8 mouse cellular contexts compared by ENCODE assay signal in the genomic region with DNA sequence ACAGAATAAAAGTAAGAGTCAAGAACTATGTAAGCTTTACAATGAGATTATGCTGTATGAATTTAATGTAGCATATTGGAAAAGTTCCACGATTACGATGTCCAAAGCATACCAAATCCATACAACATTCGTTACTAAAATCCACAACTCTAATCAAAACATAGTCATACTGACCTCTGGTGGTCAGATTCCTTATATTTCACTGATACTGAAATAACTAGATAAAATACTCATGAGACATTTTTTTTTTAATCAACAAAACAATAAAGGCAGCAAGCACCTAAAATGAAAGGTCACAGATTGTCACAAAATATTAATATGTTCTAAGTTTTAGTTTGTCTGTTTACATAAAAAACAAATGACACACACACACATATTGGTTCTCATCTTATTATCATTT. TPM values are rescaled to one million over a fixed set of nuclear protein-coding genes. Genes with fewer than 3 reads are reported as not detected.
DNase-seq lines count a peak whose midpoint lies in the region; ATAC-seq and TF ChIP-seq lines count a peak whose summit lies in the region.

No protein-coding gene starts in this region.

- no peak for TF ChIP-seq POLR2A in cortical plate, adult 2 months (IDR thresholded peaks at IDR 0.05; ENCODE audit: extremely low read depth, insufficient read depth, low read length)
- TF ChIP-seq POLR2A in myocyte (IDR thresholded peaks at IDR 0.05; ENCODE audit: insufficient read length, low read depth): no peak

- no peak overlapping the region for H3K9ac ChIP-seq in intestine, embryonic 14.5 days (ENCODE audit: low read length)

- H3ac ChIP-seq in myocyte (ENCODE audit: control insufficient read depth, insufficient read length): no peak overlapping the region

- H3K79me2 ChIP-seq in myocyte (ENCODE audit: control insufficient read depth, insufficient read depth): peaks cover 14% of the 10 kb centered on the region

- no peak for TF ChIP-seq CTCF in cortical plate, adult 2 months (IDR thresholded peaks at IDR 0.05; ENCODE audit: extremely low read depth, insufficient read depth, low read length)

- peak overlapping the region; percentile 61; the same call in 1 of the 2 replicates for H3K4me3 ChIP-seq in cortical plate, adult 2 months (ENCODE audit: insufficient read depth, low read length)
- H3K4me3 ChIP-seq in intestine, embryonic 14.5 days (ENCODE audit: low read depth, low read length): no peak overlapping the region
- H3K4me3 ChIP-seq in myocyte: peak overlapping the region; percentile 78

- peaks cover 11% of the 10 kb centered on the region; the same call in 1 of the 2 replicates for H3K36me3 ChIP-seq in intestine, embryonic 14.5 days (ENCODE audit: control insufficient read depth, insufficient read depth, low read length)
- H3K36me3 ChIP-seq in myocyte (ENCODE audit: control insufficient read depth, insufficient read depth): no peaks in the 10 kb centered on the region

- peak overlapping the region; percentile 75 for H3K4me2 ChIP-seq in intestine, embryonic 14.5 days (ENCODE audit: low read length)
- peak overlapping the region; percentile 97 for H3K4me2 ChIP-seq in myocyte (ENCODE audit: low read depth)

- H3K27me3 ChIP-seq in intestine, embryonic 14.5 days (replicated peaks; ENCODE audit: control insufficient read depth, insufficient read depth, low read length): no peaks in the 10 kb centered on the region
- no peaks in the 10 kb centered on the region for H3K27me3 ChIP-seq in myocyte (ENCODE audit: control insufficient read depth, insufficient read depth, insufficient read length)

- H3K4me1 ChIP-seq in cortical plate, adult 2 months (ENCODE audit: control insufficient read depth, insufficient read depth, low read length): peaks cover 1% of the 10 kb centered on the region; the same call in 1 of the 2 replicates
- peaks cover 9% of the 10 kb centered on the region for H3K4me1 ChIP-seq in intestine, embryonic 14.5 days (replicated peaks; ENCODE audit: control insufficient read depth, insufficient read depth, low read length)

- no peak for ATAC-seq in intestine, embryonic 14.5 days (replicated peaks; ENCODE audit: low FRiP score, low TSS enrichment, low read depth)
- no peak for ATAC-seq in frontal cortex, adult (ENCODE audit: low TSS enrichment)

- no peaks in the 10 kb centered on the region for H3K9me3 ChIP-seq in intestine, embryonic 14.5 days (ENCODE audit: control insufficient read depth, low read length)

- peak; percentile 13 for DNase-seq in gastrocnemius, adult 18-20 months (ENCODE audit: low spot score)
- no peak for DNase-seq in gastrocnemius, postnatal 10 days
- peak; percentile 81 for DNase-seq in 416B (ENCODE audit: low read depth)
- no peak for DNase-seq in intestine, embryonic 14.5 days (ENCODE audit: low spot score)
- no peak for DNase-seq in cerebellum, postnatal 36 days

- WGBS in intestine, embryonic 14.5 days: 35% methylated on average over 3 of the region's 3 CpGs

- no peak overlapping the region for H3K27ac ChIP-seq in cortical plate, adult 2 months (ENCODE audit: insufficient read depth, low read length)
- H3K27ac ChIP-seq in intestine, embryonic 14.5 days (ENCODE audit: low read depth): no peak overlapping the region

TF ChIP-seq in myocyte, 11 proteins besides CTCF, POLR2A, EP300 and RAD21:
- TF ChIP-seq MAX (IDR thresholded peaks at IDR 0.05; ENCODE audit: low read depth) (no peak), SRF (IDR thresholded peaks at IDR 0.05; ENCODE audit: control insufficient read depth, insufficient read length, low read depth) (no peak), CEBPB (IDR thresholded peaks at IDR 0.05; ENCODE audit: insufficient read depth, poor library complexity, severe bottlenecking) (no peak), TCF3 (IDR thresholded peaks at IDR 0.05; ENCODE audit: insufficient read length, low read depth) (no peak), MYOG (IDR thresholded peaks at IDR 0.05; ENCODE audit: control insufficient read depth in 1 of 3, insufficient read depth in 1 of 3, insufficient read length in 2 of 3, low read depth in 2 of 3) (no peak), MYOD1 (IDR thresholded peaks at IDR 0.05; ENCODE audit: control insufficient read depth in 1 of 3, insufficient read length in 2 of 3, low read depth in 2 of 3) (no peak), REST (IDR thresholded peaks at IDR 0.05; ENCODE audit: insufficient read depth, insufficient read length) (no peak), USF1 (IDR thresholded peaks at IDR 0.05; ENCODE audit: low read depth) (no peak), POLR2AphosphoS2 (IDR thresholded peaks at IDR 0.05; ENCODE audit: insufficient read length, low read depth) (no peak), TCF12 (IDR thresholded peaks at IDR 0.05; ENCODE audit: insufficient read depth, poor library complexity, severe bottlenecking) (no peak), E2F4 (IDR thresholded peaks at IDR 0.05; ENCODE audit: insufficient read depth) (no peak)

RNA-seq across cellular contexts. Expression of gene Ncapg, which starts 1.4 kb away (rescaled TPM):
- not detected for total RNA-seq in gastrocnemius, adult 18-20 months (2021)
- 1 to 10 TPM; 4.7 to 7.7 TPM for total RNA-seq in gastrocnemius, postnatal 10 days (2021)
- polyA plus RNA-seq in cortical plate, adult 2 months (2012; rRNA removed): 0.25 and 0.33 TPM in 2 replicates
- polyA plus RNA-seq in intestine, embryonic 14.5 days (2014; fragmentation: Nextera tagmentation; extraction: Ambion mirVana): 52.3 and 56.1 TPM in 2 replicates
- polyA plus RNA-seq in myocyte (2012; fragmentation: generic; extraction: Trizol): 6.3 TPM

RNA-seq across cellular contexts. Expression of gene Fam184b, which starts 28.9 kb away (rescaled TPM):
- under 1 TPM; 0.48 to 0.95 TPM for total RNA-seq in gastrocnemius, adult 18-20 months (2021)
- 1 to 10 TPM; 2.0 to 2.3 TPM for total RNA-seq in gastrocnemius, postnatal 10 days (2021)
- 4.8 and 5.8 TPM in 2 replicates for polyA plus RNA-seq in cortical plate, adult 2 months (2012; rRNA removed)
- 5.0 and 5.8 TPM in 2 replicates for polyA plus RNA-seq in intestine, embryonic 14.5 days (2014; fragmentation: Nextera tagmentation; extraction: Ambion mirVana)
- 0.01 TPM for polyA plus RNA-seq in myocyte (2012; fragmentation: generic; extraction: Trizol)

Comparison
In these comparisons a context has a peak if more than half of its experiments do, and no peak if none do; other contexts are left out.
1. DNase-seq: peak in gastrocnemius, adult 18-20 months (single experiment) and 416B (single experiment); none in gastrocnemius, postnatal 10 days (single experiment), intestine, embryonic 14.5 days (single experiment) and cerebellum, postnatal 36 days (0 of 2).